Mouse (Mus musculus) lung, postnatal 25 days (tissue): Measurements from ENCODE around the gene Dnmbp.

Source experiments
- DNase-seq: peaks from one replicate; pipeline ENCODE4 v3.0.0; 2022; ENCODE audit warnings: low spot score

The Dnmbp gene

DNA sequence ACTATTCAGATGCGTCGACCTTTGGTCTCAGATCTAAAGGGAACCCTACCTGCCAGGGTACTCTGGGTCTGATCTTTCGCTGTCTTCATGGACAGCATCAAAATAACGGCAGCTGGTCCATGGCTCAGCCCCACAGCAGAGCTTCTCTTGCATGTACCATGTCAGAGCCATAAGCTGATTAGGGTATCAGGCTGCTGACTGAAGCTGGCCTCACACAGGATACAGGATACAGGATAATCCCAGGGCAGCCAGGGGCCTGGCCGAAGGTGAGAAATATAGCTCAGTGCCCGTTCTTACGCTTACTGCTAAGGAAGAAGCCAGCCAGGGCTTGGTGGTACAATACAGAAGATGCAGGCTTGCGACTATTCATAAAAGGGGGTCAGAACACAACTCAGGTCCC lies 4.6 kb upstream of the Dnmbp start:
- DNase-seq: no peak

DNA sequence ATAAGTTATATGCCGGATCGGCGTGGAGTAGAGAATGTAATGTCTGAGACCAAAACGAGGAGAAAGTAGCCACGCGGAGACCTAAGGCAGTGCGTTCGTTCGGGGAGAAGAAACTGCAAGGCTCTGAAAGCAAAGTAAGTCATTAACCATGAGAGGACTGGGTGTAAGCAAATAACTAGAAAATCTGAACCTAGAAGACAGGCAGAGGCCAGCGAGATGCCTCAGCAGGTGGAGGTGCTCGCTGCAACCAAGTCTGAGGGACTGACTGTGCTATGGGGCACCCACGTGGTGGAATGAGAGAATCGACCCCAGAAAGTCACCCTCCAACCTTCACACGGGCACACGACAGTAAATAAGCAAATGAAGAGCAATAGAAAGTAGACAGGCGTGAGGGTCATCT lies 3.1 kb upstream of the Dnmbp start:
- no peak for DNase-seq

DNA sequence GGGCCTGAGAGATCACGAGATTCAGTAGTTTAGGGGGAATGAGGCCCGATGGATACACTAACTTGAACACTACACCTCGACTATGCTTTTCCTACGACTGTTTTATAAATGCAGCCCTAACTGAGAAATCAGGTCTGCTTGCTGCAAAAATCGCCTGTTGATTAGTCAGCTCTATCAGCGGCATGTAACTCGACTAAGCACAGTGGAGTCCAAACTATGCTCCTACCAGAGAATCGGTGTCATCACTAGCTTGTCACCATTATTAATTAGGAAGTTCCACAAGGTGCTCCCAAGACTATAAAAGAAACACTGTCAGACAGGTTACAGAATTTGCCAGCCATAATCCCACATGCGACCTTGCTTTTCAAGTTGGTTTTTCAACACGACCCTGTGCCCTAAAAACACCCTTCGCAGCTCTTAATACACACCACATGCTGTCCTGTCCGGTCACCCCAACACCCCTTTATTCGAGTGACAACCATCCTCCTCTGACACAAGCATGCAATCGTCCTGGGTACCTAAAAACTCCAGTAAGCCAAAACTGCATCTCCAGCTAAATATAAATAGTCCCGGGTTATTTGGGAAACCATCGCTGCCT lies 721 bp downstream of the Dnmbp start:
- no peak for DNase-seq

DNA sequence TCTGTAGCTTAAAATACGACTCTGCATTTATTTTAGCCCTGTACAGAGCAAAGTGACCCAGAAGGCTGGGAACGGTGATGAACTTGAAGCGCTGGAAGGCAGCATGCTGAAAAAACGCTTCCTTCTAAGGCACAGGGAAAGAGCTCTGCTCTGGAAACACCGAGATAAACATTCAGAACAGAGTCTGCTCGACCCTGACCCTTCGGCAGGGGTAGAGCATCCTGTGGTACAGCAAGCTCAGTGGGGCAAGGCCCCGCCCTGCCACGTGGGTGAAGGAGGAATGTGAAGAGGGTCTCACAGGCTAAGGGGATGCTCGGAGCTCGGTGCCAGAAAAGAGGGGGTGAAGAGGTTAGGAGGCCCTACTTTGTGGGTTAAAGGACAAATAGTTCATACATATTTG lies 1.6 kb downstream of the Dnmbp start:
- no peak for DNase-seq

GRCm38 (mm10) chr19:43930926-43931325 lies 9.1 kb downstream of the Dnmbp start:
- no peak for DNase-seq

- no peak for DNase-seq
Observed at GRCm38 (mm10) chr19:43930366-43930765, 9.6 kb downstream of the Dnmbp start.

- DNase-seq: no peak
Observed at GRCm38 (mm10) chr19:43929869-43930268, 10.1 kb downstream of the Dnmbp start.

DNA sequence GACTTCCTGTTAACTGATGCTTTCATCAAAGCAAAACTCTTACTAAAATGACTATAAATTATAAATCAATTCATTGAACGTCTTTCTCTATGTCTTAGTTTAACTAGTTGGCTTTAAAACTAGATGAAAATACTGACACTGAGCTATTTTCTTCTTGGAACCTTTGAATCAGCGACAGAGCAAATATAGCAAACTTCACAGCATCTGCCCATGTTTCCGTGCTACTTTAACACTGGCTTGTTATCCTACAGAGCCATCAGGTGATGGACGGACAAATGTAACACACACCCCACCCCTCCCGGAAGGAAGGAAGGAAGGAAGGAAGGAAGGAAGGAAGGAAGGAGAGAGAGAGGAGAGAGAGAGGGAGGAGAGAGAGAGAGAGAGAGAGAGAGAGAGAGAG lies 12.0 kb downstream of the Dnmbp start:
- DNase-seq: no peak

DNA sequence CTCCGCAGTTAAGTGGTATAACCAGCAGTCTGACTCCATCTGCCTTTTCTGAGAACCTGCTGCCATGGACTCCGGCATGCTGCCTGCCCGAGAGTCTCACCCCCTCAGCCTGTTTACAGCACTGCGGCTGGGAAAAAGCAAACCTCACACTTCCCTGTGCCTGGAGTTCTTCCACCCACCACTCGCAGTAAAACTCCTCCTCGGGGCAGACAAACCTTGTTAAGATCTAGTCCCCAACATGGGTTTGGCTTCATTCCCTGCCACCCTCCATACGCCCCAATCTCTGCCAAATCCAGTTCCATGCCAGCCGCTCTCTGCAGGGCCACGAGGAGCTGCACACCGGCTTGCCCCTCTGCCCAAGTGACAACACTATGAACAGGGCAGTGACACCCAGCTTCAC lies 12.9 kb downstream of the Dnmbp start:
- no peak for DNase-seq

- no peak for DNase-seq
Observed at GRCm38 (mm10) chr19:43926141-43926987, 13.6 kb downstream of the Dnmbp start.

DNA sequence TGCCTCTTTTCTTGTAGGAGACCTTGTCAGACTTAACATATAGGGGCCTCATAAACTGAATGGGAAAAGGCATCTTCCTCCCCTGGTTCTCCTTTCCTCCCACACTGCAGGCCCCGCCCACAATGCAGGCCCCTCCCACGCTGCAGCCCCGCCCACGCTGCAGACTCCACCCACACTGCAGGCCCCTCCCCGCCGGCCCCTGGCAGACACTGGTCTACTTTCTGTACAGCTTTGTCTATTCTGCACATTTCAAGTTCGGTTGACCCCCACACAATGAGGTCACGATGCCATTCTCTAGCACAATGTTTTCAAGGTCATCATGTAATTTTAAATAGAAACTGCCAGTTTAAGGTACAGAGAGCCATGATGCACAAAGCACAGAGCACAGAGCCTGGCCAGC lies 15.6 kb downstream of the Dnmbp start:
- DNase-seq: no peak

GRCm38 (mm10) chr19:43922963-43923362 lies 17.0 kb downstream of the Dnmbp start:
- no peak for DNase-seq

- no peak for DNase-seq
Observed at GRCm38 (mm10) chr19:43921410-43921809, 18.6 kb downstream of the Dnmbp start.

DNA sequence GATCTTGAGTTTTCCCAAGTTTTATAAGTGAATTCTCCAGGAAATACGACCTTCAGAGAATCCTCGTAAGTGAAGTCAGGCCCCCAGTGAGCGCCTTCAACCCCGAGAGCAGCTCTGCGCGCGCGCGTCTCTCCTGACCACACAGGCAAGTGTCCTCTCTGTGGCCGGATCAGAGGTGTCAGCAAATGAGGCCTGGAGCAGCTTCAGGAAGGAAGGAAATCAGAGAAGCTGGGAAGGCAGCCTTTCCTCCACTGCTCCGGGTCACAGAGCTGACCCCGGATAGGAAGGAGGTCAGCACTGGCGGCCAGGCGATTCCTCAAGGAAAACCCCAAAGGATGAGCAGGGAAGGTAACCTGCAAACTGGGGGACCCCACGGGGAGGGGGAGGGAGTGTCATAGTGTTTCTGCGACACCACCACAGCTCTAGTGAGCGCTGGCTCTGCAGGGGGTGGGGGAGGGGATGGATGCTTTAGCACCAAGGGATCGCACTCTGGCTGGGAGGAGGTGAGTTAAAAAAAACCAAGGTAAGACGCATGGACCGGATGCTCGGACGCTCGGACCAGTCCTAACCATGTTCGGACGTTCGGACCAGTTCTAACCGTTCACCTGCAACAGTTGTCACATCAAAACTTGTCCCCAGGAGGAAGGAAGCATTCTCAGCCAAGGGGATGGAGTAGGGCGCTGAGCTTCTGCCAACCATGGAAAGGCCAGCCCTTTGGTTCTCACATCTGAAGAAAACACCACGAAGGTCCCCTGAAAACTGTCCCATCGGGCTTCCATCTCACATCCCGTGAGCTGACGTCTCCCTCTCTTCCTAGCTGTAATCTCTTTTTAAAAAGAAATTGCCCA lies 19.3 kb downstream of the Dnmbp start:
- DNase-seq: no peak

GRCm38 (mm10) chr19:43919841-43920240 lies 20.1 kb downstream of the Dnmbp start:
- DNase-seq: no peak

DNA sequence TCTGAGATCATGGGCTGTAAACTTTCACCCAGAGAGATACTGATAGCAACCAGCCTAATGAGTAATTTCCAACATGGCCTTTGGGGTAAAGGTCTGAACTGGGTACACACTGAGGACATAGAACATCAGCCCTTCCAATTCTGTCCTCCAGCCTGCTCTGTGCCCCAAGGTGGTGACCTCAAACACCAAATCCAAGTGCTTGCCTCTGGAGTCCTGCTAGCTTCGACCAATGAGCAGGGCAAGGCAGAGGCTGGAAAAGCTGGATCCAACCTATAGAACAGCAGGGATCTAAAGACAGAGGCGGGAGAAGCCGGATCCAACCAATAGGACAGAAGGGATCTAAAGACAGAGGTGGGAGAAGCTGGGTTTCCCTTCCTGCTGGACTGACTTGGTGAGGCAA lies 21.2 kb downstream of the Dnmbp start:
- DNase-seq: no peak

DNA sequence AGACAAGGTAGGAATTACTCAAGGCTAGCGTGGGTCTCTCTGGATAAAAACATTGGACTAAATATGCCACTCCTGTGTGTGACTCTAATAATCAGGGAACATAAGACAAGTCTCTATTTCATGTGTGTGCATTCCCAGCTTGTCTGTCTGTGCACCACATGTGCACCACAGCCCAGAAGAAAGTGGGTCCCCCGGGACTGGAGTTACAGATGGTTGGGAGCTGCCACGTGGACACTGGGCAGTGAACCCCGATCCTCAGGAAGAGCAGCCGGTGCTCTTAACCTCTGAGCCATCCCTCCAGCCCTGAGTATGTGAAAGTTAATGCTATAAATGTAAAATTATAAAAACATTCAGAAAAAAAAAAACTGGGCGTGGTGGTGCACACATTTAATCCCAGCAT lies 22.2 kb downstream of the Dnmbp start:
- DNase-seq: no peak

DNA sequence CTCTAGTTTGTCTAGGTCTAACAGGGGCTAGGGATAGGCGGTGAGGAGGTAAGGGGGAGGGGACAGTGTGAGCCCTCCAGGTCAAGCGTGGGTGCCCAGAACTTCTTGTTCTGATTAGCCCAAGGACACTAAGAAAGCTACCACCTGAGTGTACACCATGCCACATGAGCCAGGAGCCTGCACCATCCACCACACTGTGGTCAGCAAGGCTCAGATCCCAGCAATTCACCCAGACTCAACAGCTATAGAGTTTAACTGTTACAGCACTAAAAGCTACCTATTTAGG lies 22.6 kb downstream of the Dnmbp start:
- DNase-seq: no peak

- peak; percentile 67 for DNase-seq
Observed at GRCm38 (mm10) chr19:43916586-43917405, 23.2 kb downstream of the Dnmbp start.

- DNase-seq: no peak
Observed at GRCm38 (mm10) chr19:43915431-43915830, 24.6 kb downstream of the Dnmbp start.

DNA sequence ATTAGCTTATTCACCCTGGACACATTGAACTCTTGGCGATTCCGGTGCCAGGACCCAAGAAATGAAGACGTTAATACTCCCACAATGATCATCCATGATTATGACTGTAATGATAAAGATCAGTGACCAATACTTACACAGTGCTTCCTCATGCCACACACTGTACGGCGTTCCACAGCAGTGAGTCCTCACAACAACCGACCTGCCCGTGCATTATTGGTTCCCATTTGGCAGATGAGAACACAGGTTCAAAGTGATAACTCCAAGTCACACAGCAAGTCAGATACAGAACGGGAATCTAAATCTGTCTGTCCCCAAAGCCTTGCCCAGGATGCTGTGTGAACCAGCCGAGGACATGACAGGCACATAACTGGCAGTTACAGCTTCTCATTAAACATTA lies 25.0 kb downstream of the Dnmbp start:
- DNase-seq: no peak

GRCm38 (mm10) chr19:43912775-43913486 lies 27.1 kb downstream of the Dnmbp start:
- no peak for DNase-seq
